Mouse (Mus musculus): Measurements from ENCODE around the gene Cacng8. TPM values are rescaled to one million over a fixed set of nuclear protein-coding genes. Genes with fewer than 3 reads are reported as not detected.

The Cacng8 gene
- total and polyA plus RNA-seq, 3 experiments, result 5.6 to 9.2 TPM; not detected in 1

- Histone ChIP-seq H3K4me3 (ENCODE audit: control insufficient read depth in 1 of 2, insufficient read depth in 1 of 2, low read depth in 2 of 2, low read length in 2 of 2) (peak overlapping the region; percentile 77 to 89), H3K27me3 (ENCODE audit: control insufficient read depth in 1 of 2, insufficient read depth in 2 of 2, low read length in 2 of 2) (no peaks in the 10 kb centered on the region), H3K9me3 (replicated peaks; ENCODE audit: insufficient read depth, low read length) (no peaks in the 10 kb centered on the region)
Measured at GRCm38 (mm10) chr7:3411160-3411941, 20.9 kb downstream of the Cacng8 start.

DNA sequence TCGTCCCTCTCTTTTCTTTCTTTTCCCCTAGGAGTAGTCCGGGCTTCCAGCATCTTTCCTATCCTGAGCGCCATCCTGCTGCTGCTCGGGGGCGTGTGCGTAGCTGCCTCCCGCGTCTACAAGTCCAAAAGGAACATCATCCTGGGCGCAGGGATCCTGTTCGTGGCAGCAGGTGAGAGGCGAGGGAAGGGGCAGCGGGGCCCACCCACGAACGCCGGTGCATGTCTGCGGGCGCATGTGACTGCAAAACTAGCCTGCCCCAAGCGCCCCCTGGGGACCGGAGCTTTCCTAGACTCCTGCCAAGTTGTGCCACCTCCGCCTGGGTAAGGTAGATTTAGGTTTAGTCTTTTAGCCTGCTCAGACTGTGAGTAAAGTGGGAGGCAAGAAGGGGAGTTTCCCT lies 21.6 kb downstream of the Cacng8 start:
- H3K4me3 ChIP-seq (ENCODE audit: control insufficient read depth in 1 of 2, insufficient read depth in 1 of 2, low read depth in 2 of 2, low read length in 2 of 2), result peak overlapping the region; percentile 68 to 89
- peaks cover 0 to 9% of the 10 kb centered on the region in 2 experiments for H3K4me1 ChIP-seq (ENCODE audit: control insufficient read depth in 1 of 2, insufficient read depth in 2 of 2, low read length in 2 of 2)
- peak; percentile 78 for DNase-seq (ENCODE audit: low read depth, low spot score)
- no peaks in the 10 kb centered on the region for H3K27me3 ChIP-seq (ENCODE audit: control insufficient read depth in 1 of 2, insufficient read depth in 2 of 2, low read length in 2 of 2)
- H3K9ac ChIP-seq (ENCODE audit: control insufficient read depth, low read depth, low read length, poor library complexity, severe bottlenecking), result peak overlapping the region; percentile 96
- no peaks in the 10 kb centered on the region for H3K9me3 ChIP-seq (replicated peaks; ENCODE audit: insufficient read depth, low read length)
- H3K27ac ChIP-seq (ENCODE audit: control insufficient read depth, low read depth, low read length), result peak overlapping the region; percentile 94
- H3K79me2 ChIP-seq (ENCODE audit: control insufficient read depth, insufficient read depth, low read length, poor library complexity), result peaks cover 10% of the 10 kb centered on the region
- peaks cover 0 to 7% of the 10 kb centered on the region in 2 experiments; a peak in 3 of 4 replicates for H3K36me3 ChIP-seq (ENCODE audit: control insufficient read depth in 1 of 2, insufficient read depth in 2 of 2, low read length in 2 of 2)
- TF ChIP-seq RAD21 (IDR thresholded peaks at IDR 0.05; ENCODE audit: low read depth, low read length), result peak; percentile 9
- TF ChIP-seq ZKSCAN1 (IDR thresholded peaks at IDR 0.05; ENCODE audit: low read depth, low read length), result no peak
- no peak for TF ChIP-seq TCF12 (IDR thresholded peaks at IDR 0.05; ENCODE audit: low read depth, low read length)
- TF ChIP-seq UBTF (IDR thresholded peaks at IDR 0.05; ENCODE audit: borderline replicate concordance, insufficient read depth, low read depth, low read length), result no peak
- TF ChIP-seq POLR2A (IDR thresholded peaks at IDR 0.05; ENCODE audit: control insufficient read depth in 1 of 2, insufficient read depth in 1 of 2, low read depth in 1 of 2, low read length in 2 of 2, poor library complexity in 1 of 2), result no peak
- TF ChIP-seq ZNF384 (IDR thresholded peaks at IDR 0.05; ENCODE audit: low read depth, low read length), result no peak
- TF ChIP-seq MYB (IDR thresholded peaks at IDR 0.05; ENCODE audit: low read depth, low read length), result no peak; the same call in 1 of the 2 replicates
- TF ChIP-seq ETS1 (IDR thresholded peaks at IDR 0.05; ENCODE audit: low read depth, low read length), result no peak
- peak; percentile 56; the same call in 1 of the 2 replicates for TF ChIP-seq MYC (IDR thresholded peaks at IDR 0.05; ENCODE audit: low read depth, low read length)
- no peak for TF ChIP-seq ZMIZ1 (IDR thresholded peaks at IDR 0.05; ENCODE audit: low read depth, low read length)
- TF ChIP-seq NELFE (IDR thresholded peaks at IDR 0.05; ENCODE audit: low read depth, low read length), result no peak
- TF ChIP-seq JUND (IDR thresholded peaks at IDR 0.05; ENCODE audit: low read depth, low read length), result no peak
- TF ChIP-seq SMC3 (IDR thresholded peaks at IDR 0.05; ENCODE audit: low read depth, low read length), result peak; percentile 45
- TF ChIP-seq MAZ (IDR thresholded peaks at IDR 0.05; ENCODE audit: low read depth, low read length), result no peak
- TF ChIP-seq BHLHE40 (IDR thresholded peaks at IDR 0.05; ENCODE audit: borderline replicate concordance, low read depth, low read length), result peak; percentile 21; the same call in 1 of the 2 replicates
- TF ChIP-seq TBP (IDR thresholded peaks at IDR 0.05; ENCODE audit: low read depth, low read length), result no peak
- no peak for TF ChIP-seq KAT2A (conservative IDR thresholded peaks at IDR 0.05; ENCODE audit: low read depth, low read length)
- TF ChIP-seq MEF2A (IDR thresholded peaks at IDR 0.05; ENCODE audit: extremely low read depth, insufficient replicate concordance, low read depth, low read length, poor library complexity, severe bottlenecking), result no peak

More at GRCm38 (mm10) chr7:3411160-3411941, 20.9 kb downstream of the Cacng8 start:
- TF ChIP-seq SMC3 (IDR thresholded peaks at IDR 0.05; ENCODE audit: low read depth, low read length), result no peak
- TF ChIP-seq POLR2AphosphoS2 (IDR thresholded peaks at IDR 0.05; ENCODE audit: low read length), result peak; percentile 78
- TF ChIP-seq MAX (IDR thresholded peaks at IDR 0.05; ENCODE audit: low read length), result peak; percentile 21; the same call in 1 of the 2 replicates
- TF ChIP-seq TAL1 (IDR thresholded peaks at IDR 0.05; ENCODE audit: low read length), result no peak
- TF ChIP-seq GATA1 (IDR thresholded peaks at IDR 0.05; ENCODE audit: low read depth, low read length), result peak; percentile 60
- TF ChIP-seq USF2 (IDR thresholded peaks at IDR 0.05; ENCODE audit: borderline replicate concordance in 1 of 2, insufficient read depth in 1 of 2, low read depth in 1 of 2, low read length in 2 of 2), result no peak
- peak; percentile 58; the same call in 1 of the 2 replicates for TF ChIP-seq ZMIZ1 (IDR thresholded peaks at IDR 0.05; ENCODE audit: low read depth, low read length)
- peak; percentile 89 for TF ChIP-seq ZNF384 (IDR thresholded peaks at IDR 0.05; ENCODE audit: low read depth, low read length)
- TF ChIP-seq KAT2A (conservative IDR thresholded peaks at IDR 0.05; ENCODE audit: low read depth, low read length), result 0 out of 2 replicates have a peak, but pooled peaks have one; percentile 34
- no peak for TF ChIP-seq MYC (IDR thresholded peaks at IDR 0.05; ENCODE audit: low read depth, low read length)
- TF ChIP-seq CHD2 (IDR thresholded peaks at IDR 0.05; ENCODE audit: low read length), result no peak; the same call in none of the 2 replicates
- TF ChIP-seq TBP (IDR thresholded peaks at IDR 0.05; ENCODE audit: low read depth, low read length), result peak; percentile 74; the same call in 1 of the 2 replicates
- TF ChIP-seq EP300 (IDR thresholded peaks at IDR 0.05; ENCODE audit: low read depth in 1 of 2, low read length in 2 of 2), result peak; percentile 31 to 60; a peak in 2 of 4 replicates
- TF ChIP-seq BHLHE40 (IDR thresholded peaks at IDR 0.05; ENCODE audit: borderline replicate concordance, low read depth, low read length), result 0 out of 2 replicates have a peak, but pooled peaks have one; percentile 7
- TF ChIP-seq MEF2A (IDR thresholded peaks at IDR 0.05; ENCODE audit: extremely low read depth, insufficient replicate concordance, low read depth, low read length, poor library complexity, severe bottlenecking), result no peak
- TF ChIP-seq UBTF (IDR thresholded peaks at IDR 0.05; ENCODE audit: borderline replicate concordance, insufficient read depth, low read depth, low read length), result no peak
- 0 out of 2 replicates have a peak, but pooled peaks have one; percentile 29 for TF ChIP-seq CHD1 (IDR thresholded peaks at IDR 0.05; ENCODE audit: low read depth, low read length)
- TF ChIP-seq E2F4 (IDR thresholded peaks at IDR 0.05; ENCODE audit: borderline replicate concordance, low read depth, low read length), result no peak
- peak; percentile 18; the same call in 1 of the 2 replicates for TF ChIP-seq TCF12 (IDR thresholded peaks at IDR 0.05; ENCODE audit: low read depth, low read length)
- TF ChIP-seq POLR2A (IDR thresholded peaks at IDR 0.05; ENCODE audit: control insufficient read depth in 1 of 2, insufficient read depth in 1 of 2, low read depth in 1 of 2, low read length in 2 of 2, poor library complexity in 1 of 2), result peak; percentile 56 to 72
- TF ChIP-seq ETS1 (IDR thresholded peaks at IDR 0.05; ENCODE audit: low read depth, low read length), result peak; percentile 36; the same call in 1 of the 2 replicates
- TF ChIP-seq SIN3A (IDR thresholded peaks at IDR 0.05; ENCODE audit: low read length), result peak; percentile 61
- TF ChIP-seq ELF1 (IDR thresholded peaks at IDR 0.05; ENCODE audit: low read depth, low read length), result no peak
- no peak for TF ChIP-seq GABPA (IDR thresholded peaks at IDR 0.05; ENCODE audit: low read depth, low read length)
- peak; percentile 73; the same call in 1 of the 2 replicates for TF ChIP-seq MAZ (IDR thresholded peaks at IDR 0.05; ENCODE audit: low read depth, low read length)
- TF ChIP-seq JUND (IDR thresholded peaks at IDR 0.05; ENCODE audit: low read depth, low read length), result no peak
- TF ChIP-seq NELFE (IDR thresholded peaks at IDR 0.05; ENCODE audit: low read depth, low read length), result peak; percentile 75
- TF ChIP-seq MXI1 (IDR thresholded peaks at IDR 0.05; ENCODE audit: low read depth, low read length), result peak; percentile 52
- peak; percentile 67 for TF ChIP-seq HCFC1 (IDR thresholded peaks at IDR 0.05; ENCODE audit: low read depth, low read length)
- Histone ChIP-seq H3K9ac (ENCODE audit: control insufficient read depth, low read depth, low read length, poor library complexity, severe bottlenecking) (peak overlapping the region; percentile 96), H3K36me3 (ENCODE audit: control insufficient read depth in 1 of 2, insufficient read depth in 2 of 2, low read length in 2 of 2) (peaks cover 0 to 7% of the 10 kb centered on the region in 2 experiments; a peak in 3 of 4 replicates), H3K79me2 (ENCODE audit: control insufficient read depth, insufficient read depth, low read length, poor library complexity) (peaks cover 10% of the 10 kb centered on the region), H3K27ac (ENCODE audit: control insufficient read depth, low read depth, low read length) (peak overlapping the region; percentile 94), H3K4me1 (ENCODE audit: control insufficient read depth in 1 of 2, insufficient read depth in 2 of 2, low read length in 2 of 2) (peaks cover 0 to 9% of the 10 kb centered on the region in 2 experiments)
- DNase-seq (ENCODE audit: low read depth, low spot score), result peak; percentile 98

Measured in MEL (cell line).